In the genomic region with DNA sequence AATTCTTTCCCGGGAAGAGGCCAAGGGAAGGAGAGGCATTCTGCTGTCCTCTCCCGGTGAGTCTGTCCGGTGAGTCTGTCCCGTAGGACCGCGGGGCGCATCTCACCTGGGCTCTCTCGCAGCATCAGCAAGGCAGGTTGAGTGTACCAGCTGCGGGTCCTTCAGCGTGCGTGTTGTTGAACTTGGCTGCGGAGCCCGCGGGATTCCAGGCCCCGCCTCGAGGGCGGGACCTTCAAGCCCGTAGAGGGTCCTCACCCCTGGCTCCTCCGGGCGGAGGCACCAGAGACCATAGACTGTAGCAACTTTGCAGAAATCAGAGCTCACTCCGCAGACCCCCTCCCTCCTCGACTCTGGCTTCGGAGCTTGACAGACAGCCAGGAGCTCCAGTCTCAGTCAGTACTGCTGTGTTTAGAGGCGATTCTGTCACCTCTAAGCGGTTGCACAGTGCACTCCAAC, we compare ENCODE assay signal across 9 mouse cellular contexts. TPM values are rescaled to one million over a fixed set of nuclear protein-coding genes. Genes with fewer than 3 reads are reported as not detected.
DNase-seq lines count a peak whose midpoint lies in the region; ATAC-seq lines count a peak whose summit lies in the region.
"Had no signal": no experiment of that assay in that cellular context is flagged by ENCODE, and none has a peak within 500 bp of the region (broad histone marks: within the 10 kb centered on the region; RNA-seq: fewer than 3 reads in every experiment).

A gene (minus strand): TSS at position 161 of the 456 bp plus-strand sequence.

- H3K4me1 ChIP-seq in lung, embryonic 15.5 days, result 0 out of 2 replicates have a peak, but pooled peaks cover 6% of the 10 kb centered on the region
- H3K4me1 ChIP-seq in hindbrain, embryonic 16.5 days (ENCODE audit: control insufficient read depth, insufficient read depth, low read depth, low read length), result peaks cover 5% of the 10 kb centered on the region; the same call in 1 of the 2 replicates
- peaks cover 13% of the 10 kb centered on the region for H3K4me1 ChIP-seq in neural tube, embryonic 13.5 days (replicated peaks)
- H3K4me1 ChIP-seq: megakaryocyte, embryonic 14.5 days had no signal

- ATAC-seq in cerebellum, adult (ENCODE audit: insufficient number of reproducible peaks, low FRiP score, low TSS enrichment), result peak; percentile 36; the same call in 1 of the 2 replicates
- peak; percentile 46; the same call in 1 of the 2 replicates for ATAC-seq in lung, embryonic 15.5 days (ENCODE audit: borderline replicate concordance, extremely low read depth, low FRiP score, low TSS enrichment)
- ATAC-seq in hindbrain, embryonic 16.5 days, result peak; percentile 84
- ATAC-seq in neural tube, embryonic 13.5 days (ENCODE audit: low read depth), result peak; percentile 53; the same call in 1 of the 2 replicates

- H3K9me3 ChIP-seq in lung, embryonic 15.5 days, result no peaks in the 10 kb centered on the region
- no peaks in the 10 kb centered on the region for H3K9me3 ChIP-seq in hindbrain, embryonic 16.5 days (ENCODE audit: control insufficient read depth, low read length)
- H3K9me3 ChIP-seq in neural tube, embryonic 13.5 days, result no peaks in the 10 kb centered on the region

- DNase-seq in cerebellum, adult 8-10 months, result no peak
- no peak for DNase-seq in lung, adult 18-20 months
- DNase-seq in ovary, postnatal 36 days (ENCODE audit: low spot score), result no peak
- no peak for DNase-seq in spleen, adult 18-20 months

- H3K9ac ChIP-seq in lung, embryonic 15.5 days, result peak within 1 kb of the TSS; percentile 19; the same call in 1 of the 2 replicates
- peak within 1 kb of the TSS; percentile 43 for H3K9ac ChIP-seq in hindbrain, embryonic 16.5 days (ENCODE audit: low read depth, low read length)
- H3K9ac ChIP-seq in neural tube, embryonic 13.5 days, result peak within 1 kb of the TSS; percentile 57

- H3K27me3 ChIP-seq in lung, embryonic 15.5 days, result peaks cover 11% of the 10 kb centered on the region; the same call in 1 of the 2 replicates
- peaks cover 4% of the 10 kb centered on the region; the same call in 1 of the 2 replicates for H3K27me3 ChIP-seq in hindbrain, embryonic 16.5 days (replicated peaks; ENCODE audit: control insufficient read depth, insufficient read depth, low read length)
- H3K27me3 ChIP-seq in neural tube, embryonic 13.5 days, result peaks cover 15% of the 10 kb centered on the region

- 2% methylated on average over 25 of the region's 25 CpGs for WGBS in lung, embryonic 15.5 days
- WGBS in hindbrain, embryonic 16.5 days, result 3% methylated on average over 25 of the region's 25 CpGs
- WGBS in neural tube, embryonic 13.5 days, result 2% methylated on average over 25 of the region's 25 CpGs

- H3K27ac ChIP-seq in lung, embryonic 15.5 days, result no peak within 1 kb of the TSS
- H3K27ac ChIP-seq in hindbrain, embryonic 16.5 days (ENCODE audit: low read depth, low read length), result no peak within 1 kb of the TSS
- no peak within 1 kb of the TSS for H3K27ac ChIP-seq in neural tube, embryonic 13.5 days (replicated peaks)

- H3K4me3 ChIP-seq in lung, embryonic 15.5 days, result peak within 1 kb of the TSS; percentile 30
- H3K4me3 ChIP-seq in hindbrain, embryonic 16.5 days (ENCODE audit: low read length), result peak within 1 kb of the TSS; percentile 46
- peak within 1 kb of the TSS; percentile 34 for H3K4me3 ChIP-seq in neural tube, embryonic 13.5 days
- H3K4me3 ChIP-seq: megakaryocyte, embryonic 14.5 days had no signal

- no peaks in the 10 kb centered on the region for H3K36me3 ChIP-seq in lung, embryonic 15.5 days
- no peaks in the 10 kb centered on the region for H3K36me3 ChIP-seq in hindbrain, embryonic 16.5 days (ENCODE audit: control insufficient read depth, insufficient read depth, low read length)
- H3K36me3 ChIP-seq in neural tube, embryonic 13.5 days, result no peaks in the 10 kb centered on the region

- H3K4me2 ChIP-seq in lung, embryonic 15.5 days, result peak within 1 kb of the TSS; percentile 68
- peak within 1 kb of the TSS; percentile 85 for H3K4me2 ChIP-seq in hindbrain, embryonic 16.5 days (ENCODE audit: low read length)
- peak within 1 kb of the TSS; percentile 65 for H3K4me2 ChIP-seq in neural tube, embryonic 13.5 days

RNA-seq across cellular contexts. Expression of the gene that starts here (rescaled TPM):
- not detected in 2 replicates for polyA plus RNA-seq in lung, embryonic 15.5 days (2015; fragmentation: Nextera tagmentation; extraction: Ambion mirVana)
- polyA plus RNA-seq in hindbrain, embryonic 16.5 days (2015; fragmentation: Nextera tagmentation; extraction: Ambion mirVana), result 1.5 and 1.6 TPM in 2 replicates
- polyA plus RNA-seq in neural tube, embryonic 13.5 days (2015; fragmentation: Nextera tagmentation; extraction: Ambion mirVana), result 0.18 and 0.33 TPM in 2 replicates

Comparison
In these comparisons a context has a peak if more than half of its experiments do, and no peak if none do; other contexts are left out.
1. Peak in ATAC-seq, H3K4me3 ChIP-seq, H3K9ac ChIP-seq and H3K4me2 ChIP-seq in lung, embryonic 15.5 days; RNA of the gene not detected or under 1 TPM.
2. Peak in ATAC-seq, H3K4me3 ChIP-seq, H3K9ac ChIP-seq and H3K4me2 ChIP-seq in neural tube, embryonic 13.5 days; RNA of the gene not detected or under 1 TPM.